Comparison of ENCODE assay signal across 8 mouse cellular contexts in genomic region chr19:36553561-36554045, GRCm38 (mm10). TPM values are rescaled to one million over a fixed set of nuclear protein-coding genes. Genes with fewer than 3 reads are reported as not detected.
A peak's percentile ranks its signal among the peaks of the same experiment; 100 is the strongest.
DNase-seq lines count a peak whose midpoint lies in the region; ATAC-seq and TF ChIP-seq lines count a peak whose summit lies in the region.

No protein-coding gene starts in this region.

- TF ChIP-seq CTCF in heart, postnatal 0 days (IDR thresholded peaks at IDR 0.05; ENCODE audit: low read depth), result no peak
- TF ChIP-seq CTCF in MEL (IDR thresholded peaks at IDR 0.05 in 2 of 3, conservative IDR thresholded peaks at IDR 0.05 in 1 of 3; ENCODE audit: control insufficient read depth in 1 of 3, insufficient read depth in 1 of 3, low read depth in 2 of 3, low read length in 3 of 3, poor library complexity in 1 of 3, severe bottlenecking in 1 of 3), result no peak
- TF ChIP-seq CTCF in liver, adult 2 months (IDR thresholded peaks at IDR 0.05; ENCODE audit: low read depth, low read length), result no peak

- TF ChIP-seq RAD21 in MEL (IDR thresholded peaks at IDR 0.05; ENCODE audit: low read depth, low read length), result no peak

- ATAC-seq in heart, postnatal 0 days (ENCODE audit: insufficient read depth, low read depth), result no peak
- no peak for ATAC-seq in forebrain, embryonic 11.5 days (replicated peaks; ENCODE audit: low FRiP score)
- ATAC-seq in stomach, embryonic 14.5 days (ENCODE audit: insufficient number of reproducible peaks, insufficient read depth, low FRiP score, low read depth), result no peak

- H3K4me2 ChIP-seq in heart, postnatal 0 days (ENCODE audit: low read depth, low read length), result peak overlapping the region; percentile 96
- H3K4me2 ChIP-seq in forebrain, embryonic 11.5 days (ENCODE audit: low read depth, low read length, severe bottlenecking), result peak overlapping the region; percentile 92
- H3K4me2 ChIP-seq in stomach, embryonic 14.5 days (replicated peaks; ENCODE audit: low read depth, low read length), result peak overlapping the region; percentile 98

- DNase-seq in heart, postnatal 0 days (ENCODE audit: low spot score), result no peak
- no peak for DNase-seq in heart, adult 11 months
- DNase-seq in MEL (ENCODE audit: low read depth, low spot score), result peak; percentile 54
- DNase-seq in forebrain, embryonic 11.5 days (ENCODE audit: low spot score), result peak; percentile 72
- DNase-seq in liver, adult 2 months (ENCODE audit: extremely low read depth, low read depth, low spot score), result no peak
- DNase-seq in ovary, postnatal 14 days (ENCODE audit: low spot score), result no peak
- no peak for DNase-seq in testis, postnatal 10 days (ENCODE audit: low spot score)

- H3K79me2 ChIP-seq in MEL (ENCODE audit: control insufficient read depth, insufficient read depth, low read length, poor library complexity), result no peaks in the 10 kb centered on the region; the same call in 1 of the 2 replicates
- H3K79me2 ChIP-seq in liver, adult 2 months (ENCODE audit: control insufficient read depth, insufficient read depth, low read length), result peaks cover 7% of the 10 kb centered on the region

- peak overlapping the region; percentile 93 for H3K4me3 ChIP-seq in heart, postnatal 0 days (ENCODE audit: low read depth, low read length)
- peak overlapping the region; percentile 62 to 92 for H3K4me3 ChIP-seq in MEL (ENCODE audit: control insufficient read depth in 1 of 2, insufficient read depth in 1 of 2, low read depth in 2 of 2, low read length in 2 of 2)
- peak overlapping the region; percentile 78 for H3K4me3 ChIP-seq in forebrain, embryonic 11.5 days (ENCODE audit: low read depth, low read length)
- peak overlapping the region; percentile 56 for H3K4me3 ChIP-seq in liver, adult 2 months (ENCODE audit: insufficient read depth, low read depth, low read length)
- peak overlapping the region; percentile 75 for H3K4me3 ChIP-seq in stomach, embryonic 14.5 days (ENCODE audit: low read depth, low read length)

- H3K9me3 ChIP-seq in heart, postnatal 0 days (replicated peaks; ENCODE audit: control insufficient read depth, low read length), result no peaks in the 10 kb centered on the region
- no peaks in the 10 kb centered on the region for H3K9me3 ChIP-seq in MEL (replicated peaks; ENCODE audit: insufficient read depth, low read length)
- H3K9me3 ChIP-seq in forebrain, embryonic 11.5 days (ENCODE audit: control insufficient read depth, low read length), result no peaks in the 10 kb centered on the region
- H3K9me3 ChIP-seq in stomach, embryonic 14.5 days (ENCODE audit: control insufficient read depth, low read depth, low read length), result no peaks in the 10 kb centered on the region

- no peaks in the 10 kb centered on the region for H3K36me3 ChIP-seq in heart, postnatal 0 days (replicated peaks; ENCODE audit: control insufficient read depth, insufficient read depth, low read length)
- peaks cover 0 to 2% of the 10 kb centered on the region in 2 experiments; a peak in 1 of 4 replicates for H3K36me3 ChIP-seq in MEL (ENCODE audit: control insufficient read depth in 1 of 2, insufficient read depth in 2 of 2, low read length in 2 of 2)
- no peaks in the 10 kb centered on the region for H3K36me3 ChIP-seq in forebrain, embryonic 11.5 days (ENCODE audit: control insufficient read depth, insufficient read depth, low read length)
- H3K36me3 ChIP-seq in liver, adult 2 months (ENCODE audit: control insufficient read depth, insufficient read depth, low read length), result no peaks in the 10 kb centered on the region
- H3K36me3 ChIP-seq in stomach, embryonic 14.5 days (ENCODE audit: control insufficient read depth, insufficient read depth, low read length), result no peaks in the 10 kb centered on the region

- H3K4me1 ChIP-seq in heart, postnatal 0 days (ENCODE audit: control insufficient read depth, insufficient read depth), result no peaks in the 10 kb centered on the region
- H3K4me1 ChIP-seq in MEL (ENCODE audit: control insufficient read depth in 1 of 2, insufficient read depth in 2 of 2, low read length in 2 of 2), result no peaks in the 10 kb centered on the region; a peak in 1 of 4 replicates
- H3K4me1 ChIP-seq in forebrain, embryonic 11.5 days (replicated peaks; ENCODE audit: control insufficient read depth, insufficient read depth, low read length), result no peaks in the 10 kb centered on the region
- peaks cover 2% of the 10 kb centered on the region; the same call in 1 of the 2 replicates for H3K4me1 ChIP-seq in liver, adult 2 months (ENCODE audit: control insufficient read depth, insufficient read depth, low read length)
- H3K4me1 ChIP-seq in stomach, embryonic 14.5 days (ENCODE audit: control insufficient read depth, insufficient read depth, low read length), result 0 out of 2 replicates have a peak, but pooled peaks cover 2% of the 10 kb centered on the region

- peak overlapping the region; percentile 89 for H3K9ac ChIP-seq in heart, postnatal 0 days (replicated peaks; ENCODE audit: low read depth, low read length)
- peak overlapping the region; percentile 54 for H3K9ac ChIP-seq in MEL (ENCODE audit: control insufficient read depth, low read depth, low read length, poor library complexity, severe bottlenecking)
- peak overlapping the region; percentile 61 for H3K9ac ChIP-seq in forebrain, embryonic 11.5 days (ENCODE audit: low read length)
- H3K9ac ChIP-seq in liver, adult 2 months (ENCODE audit: low read depth, low read length), result peak overlapping the region; percentile 85
- H3K9ac ChIP-seq in stomach, embryonic 14.5 days (replicated peaks; ENCODE audit: low read depth, low read length), result peak overlapping the region; percentile 71

- WGBS in heart, postnatal 0 days, result 3% methylated on average over 20 of the region's 20 CpGs
- WGBS in forebrain, embryonic 11.5 days, result 7% methylated on average over 20 of the region's 20 CpGs
- 5% methylated on average over 20 of the region's 20 CpGs for WGBS in liver, adult 2 months
- 4% methylated on average over 20 of the region's 20 CpGs for WGBS in stomach, embryonic 14.5 days

- peak overlapping the region; percentile 69; the same call in 1 of the 2 replicates for H3K27ac ChIP-seq in heart, postnatal 0 days (ENCODE audit: low read depth)
- H3K27ac ChIP-seq in MEL (ENCODE audit: control insufficient read depth, low read depth, low read length), result no peak overlapping the region
- no peak overlapping the region for H3K27ac ChIP-seq in forebrain, embryonic 11.5 days (ENCODE audit: low read depth, low read length)
- peak overlapping the region; percentile 59 for H3K27ac ChIP-seq in liver, adult 2 months (replicated peaks; ENCODE audit: insufficient read depth, low read depth, low read length)
- no peak overlapping the region for H3K27ac ChIP-seq in stomach, embryonic 14.5 days (ENCODE audit: low read length)

- TF ChIP-seq POLR2A in MEL (IDR thresholded peaks at IDR 0.05; ENCODE audit: control insufficient read depth in 1 of 2, insufficient read depth in 1 of 2, low read depth in 1 of 2, low read length in 2 of 2, poor library complexity in 1 of 2), result no peak
- TF ChIP-seq POLR2A in liver, adult 2 months (IDR thresholded peaks at IDR 0.05; ENCODE audit: extremely low read depth, insufficient read depth, low read length), result no peak

- TF ChIP-seq EP300 in heart, postnatal 0 days (IDR thresholded peaks at IDR 0.05; ENCODE audit: low read depth), result no peak
- no peak; a peak in 1 of 4 replicates for TF ChIP-seq EP300 in MEL (IDR thresholded peaks at IDR 0.05; ENCODE audit: low read depth in 1 of 2, low read length in 2 of 2)

- H3K27me3 ChIP-seq in heart, postnatal 0 days (ENCODE audit: control insufficient read depth, insufficient read depth, low read length), result no peaks in the 10 kb centered on the region
- peaks cover 15 to 30% of the 10 kb centered on the region in 2 experiments for H3K27me3 ChIP-seq in MEL (ENCODE audit: control insufficient read depth in 1 of 2, insufficient read depth in 2 of 2, low read length in 2 of 2)
- H3K27me3 ChIP-seq in forebrain, embryonic 11.5 days (ENCODE audit: control insufficient read depth, insufficient read depth, low read length), result peaks cover 10% of the 10 kb centered on the region; the same call in 1 of the 2 replicates
- H3K27me3 ChIP-seq in liver, adult 2 months (ENCODE audit: control insufficient read depth, insufficient read depth, low read length), result no peaks in the 10 kb centered on the region
- H3K27me3 ChIP-seq in stomach, embryonic 14.5 days (ENCODE audit: control insufficient read depth, insufficient read depth, low read length), result 0 out of 2 replicates have a peak, but pooled peaks cover 4% of the 10 kb centered on the region

TF ChIP-seq in MEL, 35 proteins besides CTCF, POLR2A, EP300 and RAD21:
- TF ChIP-seq E2F4 (IDR thresholded peaks at IDR 0.05; ENCODE audit: borderline replicate concordance, low read depth, low read length), result no peak
- TF ChIP-seq TAL1 (IDR thresholded peaks at IDR 0.05; ENCODE audit: low read length), result no peak

RNA-seq across cellular contexts. Expression of gene Hectd2, which starts 0.8 kb away (rescaled TPM):
- total RNA-seq in heart, postnatal 0 days (2014; rRNA removed; ENCODE audit: low replicate concordance), result 3.9 and 5.3 TPM in 2 replicates
- polyA plus RNA-seq in heart, postnatal 0 days (2015; fragmentation: Nextera tagmentation; extraction: Ambion mirVana), result 1.7 and 1.9 TPM in 2 replicates
- total RNA-seq in MEL (2012; rRNA removed), result 0.12 and 0.39 TPM in 2 replicates
- polyA plus RNA-seq in MEL (2012; ENCODE audit: insufficient read depth in 1 of 2, insufficient read length in 2 of 2, low read depth in 1 of 2, low replicate concordance in 2 of 2, missing spikeins in 1 of 2), result 1 to 10 TPM in 1 of 2 experiments, not detected in 1; 2.0 TPM
- polyA plus RNA-seq in forebrain, embryonic 11.5 days (2014; fragmentation: Nextera tagmentation; extraction: Ambion mirVana), result 5.5 and 5.6 TPM in 2 replicates
- 1.5 and 1.7 TPM in 2 replicates for total RNA-seq in liver, adult 2 months (2014; rRNA removed)
- polyA plus RNA-seq in liver, adult 2 months (2012; rRNA removed), result 0.35 and 0.46 TPM in 2 replicates
- 7.0 and 7.7 TPM in 2 replicates for polyA plus RNA-seq in stomach, embryonic 14.5 days (2014; fragmentation: Nextera tagmentation; extraction: Ambion mirVana)

Comparison
In these comparisons a context has a peak if more than half of its experiments do, and no peak if none do; other contexts are left out.
1. DNase-seq: peak in MEL (single experiment) and forebrain, embryonic 11.5 days (single experiment); none in heart, postnatal 0 days (single experiment), heart, adult 11 months (single experiment), liver, adult 2 months (single experiment), ovary, postnatal 14 days (single experiment) and testis, postnatal 10 days (single experiment).
2. H3K27ac ChIP-seq: peak in heart, postnatal 0 days (single experiment) and liver, adult 2 months (single experiment); none in MEL (single experiment), forebrain, embryonic 11.5 days (single experiment) and stomach, embryonic 14.5 days (single experiment).
3. Peak in every context shown above with its lines, with median percentiles within 50 percentile points of each other: H3K4me2 ChIP-seq, H3K4me3 ChIP-seq and H3K9ac ChIP-seq.